Mouse (Mus musculus): Measurements from ENCODE around the gene Egf.

DNA sequence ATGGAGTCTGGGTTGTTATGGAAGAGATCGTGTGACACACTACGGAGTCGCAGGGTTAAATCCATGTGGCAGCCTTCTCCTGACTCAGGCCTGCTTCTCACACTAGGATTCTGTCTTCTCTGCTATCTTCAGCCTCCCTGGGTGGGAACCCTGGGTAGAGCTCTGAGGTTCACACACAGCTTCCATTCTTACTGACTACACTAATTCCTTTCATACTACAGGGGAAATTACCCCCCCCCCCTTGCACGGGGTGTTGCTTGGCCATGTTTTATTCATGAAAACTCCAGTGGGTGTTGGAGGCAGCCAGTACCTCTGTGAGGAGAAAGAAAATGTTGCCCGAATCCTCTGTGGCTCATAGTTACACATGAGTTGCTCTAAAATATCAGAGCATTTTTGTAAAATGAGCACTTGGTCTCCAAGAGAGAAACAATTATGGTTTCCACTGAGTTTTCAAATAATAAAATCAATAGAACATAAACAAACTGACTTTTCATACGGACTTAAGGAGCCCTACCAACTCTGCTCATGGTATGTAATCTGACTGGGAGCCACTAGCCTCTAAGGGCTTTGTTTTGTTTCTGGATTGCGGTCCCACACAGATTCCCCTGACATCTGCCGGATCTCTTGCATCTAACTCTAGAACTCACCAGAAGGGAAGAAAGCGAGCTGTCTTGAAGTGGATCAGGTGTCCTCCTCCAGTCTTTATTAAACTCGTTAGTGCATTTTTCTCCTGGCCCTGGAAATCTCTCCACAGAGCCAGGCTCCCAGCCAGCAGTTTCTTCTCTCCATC is 114.7 kb downstream of the Egf start:
- no peak for TF ChIP-seq POLR2A (IDR thresholded peaks at IDR 0.05; ENCODE audit: extremely low read depth, insufficient read depth, low read length)
- no peak for TF ChIP-seq CTCF (IDR thresholded peaks at IDR 0.05; ENCODE audit: extremely low read depth, insufficient read depth, low read length)

All from cortical plate, adult 2 months (tissue).